Mouse (Mus musculus): ENCODE data around the gene Tmem235. TPM values are rescaled to one million over a fixed set of nuclear protein-coding genes. Genes with fewer than 3 reads are reported as not detected.

Gene Tmem235
- polyA plus RNA-seq, 1 experiment from 2014 or later: 0.07 TPM

DNA sequence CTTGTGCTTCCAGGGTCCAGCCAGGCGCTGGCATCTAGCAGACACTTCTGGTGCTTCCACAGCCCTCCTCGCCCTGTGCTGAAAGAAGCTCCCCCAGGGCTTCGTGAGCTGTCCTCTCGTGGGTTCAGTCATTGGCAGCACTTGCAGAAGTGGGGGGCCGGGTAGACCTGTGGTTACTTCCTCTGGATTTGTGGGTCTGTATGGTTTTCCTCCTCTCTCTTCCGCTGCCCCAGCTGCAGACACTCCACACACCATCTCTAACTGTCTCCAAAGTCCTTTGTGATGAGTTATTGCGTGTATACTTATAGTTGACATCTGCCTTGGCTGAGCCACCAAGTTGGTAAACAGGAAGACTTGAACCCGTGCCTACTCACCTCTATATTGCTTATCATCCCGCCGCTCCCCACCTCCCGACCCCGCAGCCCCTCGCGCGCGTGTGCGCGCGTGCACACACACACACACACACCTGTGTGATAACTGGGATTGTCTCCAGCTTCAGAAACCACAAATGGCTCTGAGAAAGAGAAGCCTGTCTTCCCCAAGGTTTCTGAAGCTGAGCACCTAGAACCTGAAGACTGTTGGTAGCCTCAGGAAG, 31.1 kb downstream of the Tmem235 start:
- Histone ChIP-seq H3K4me1 (ENCODE audit: control insufficient read depth, insufficient read depth, low read length) (peaks cover 34% of the 10 kb centered on the region), H3K27ac (ENCODE audit: low read length) (no peak overlapping the region), H3K4me3 (ENCODE audit: low read length) (no peak overlapping the region), H3K36me3 (ENCODE audit: control insufficient read depth, insufficient read depth, low read length) (no peaks in the 10 kb centered on the region), H3K9ac (ENCODE audit: low read depth, low read length) (no peak overlapping the region), H3K4me2 (ENCODE audit: low read depth, low read length) (no peak overlapping the region), H3K9me3 (ENCODE audit: control insufficient read depth, low read length) (no peaks in the 10 kb centered on the region), H3K27me3 (replicated peaks; ENCODE audit: control insufficient read depth, insufficient read depth, low read length) (no peaks in the 10 kb centered on the region)
- 80% methylated on average over 19 of the region's 19 CpGs for WGBS
- no peak for ATAC-seq

DNA sequence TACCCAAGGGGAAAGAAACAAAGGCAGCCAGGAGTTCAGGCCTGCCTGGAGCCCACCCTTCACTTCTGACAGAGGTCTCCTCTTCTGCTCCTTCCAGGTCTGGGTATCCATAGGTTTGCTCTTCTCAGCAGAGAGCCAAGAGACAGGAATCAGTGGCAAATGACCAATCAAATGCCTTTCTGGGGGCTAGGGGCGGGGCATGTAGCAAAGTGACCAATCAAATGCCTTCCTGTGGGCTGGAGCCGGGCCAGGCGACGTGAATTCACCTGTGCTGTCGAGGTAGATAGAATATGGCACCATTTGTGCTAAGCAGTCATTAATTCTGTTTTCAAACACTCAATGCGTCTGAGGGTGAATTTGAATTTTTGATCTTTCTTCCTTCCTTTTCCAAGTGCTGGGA, 31.6 kb downstream of the Tmem235 start:
- no peak overlapping the region for H3K9ac ChIP-seq (ENCODE audit: low read depth, low read length)
- no peak overlapping the region for H3K4me2 ChIP-seq (ENCODE audit: low read depth, low read length)
- H3K4me3 ChIP-seq (ENCODE audit: low read length): no peak overlapping the region
- no peak for ATAC-seq
- H3K9me3 ChIP-seq (ENCODE audit: control insufficient read depth, low read length): no peaks in the 10 kb centered on the region
- peaks cover 34% of the 10 kb centered on the region for H3K4me1 ChIP-seq (ENCODE audit: control insufficient read depth, insufficient read depth, low read length)
- H3K27me3 ChIP-seq (replicated peaks; ENCODE audit: control insufficient read depth, insufficient read depth, low read length): no peaks in the 10 kb centered on the region
- H3K27ac ChIP-seq (ENCODE audit: low read length): no peak overlapping the region
- 49% methylated on average over 6 of the region's 6 CpGs for WGBS
- no peaks in the 10 kb centered on the region for H3K36me3 ChIP-seq (ENCODE audit: control insufficient read depth, insufficient read depth, low read length)

- Histone ChIP-seq H3K36me3 (ENCODE audit: control insufficient read depth, insufficient read depth, low read length) (no peaks in the 10 kb centered on the region), H3K4me2 (ENCODE audit: low read depth, low read length) (no peak overlapping the region), H3K4me3 (ENCODE audit: low read length) (no peak overlapping the region), H3K27me3 (replicated peaks; ENCODE audit: control insufficient read depth, insufficient read depth, low read length) (no peaks in the 10 kb centered on the region), H3K4me1 (ENCODE audit: control insufficient read depth, insufficient read depth, low read length) (peaks cover 19% of the 10 kb centered on the region), H3K9ac (ENCODE audit: low read depth, low read length) (no peak overlapping the region), H3K9me3 (ENCODE audit: control insufficient read depth, low read length) (no peaks in the 10 kb centered on the region), H3K27ac (ENCODE audit: low read length) (no peak overlapping the region)
- 55% methylated on average over 10 of the region's 10 CpGs for WGBS
- ATAC-seq: no peak
Measured at GRCm38 (mm10) chr11:117894676-117895075, 34.1 kb downstream of the Tmem235 start.

- no peaks in the 10 kb centered on the region for H3K27me3 ChIP-seq (replicated peaks; ENCODE audit: control insufficient read depth, insufficient read depth, low read length)
- H3K9me3 ChIP-seq (ENCODE audit: control insufficient read depth, low read length): no peaks in the 10 kb centered on the region
- no peak overlapping the region for H3K4me3 ChIP-seq (ENCODE audit: low read length)
- no peaks in the 10 kb centered on the region for H3K4me1 ChIP-seq (ENCODE audit: control insufficient read depth, insufficient read depth, low read length)
- no peak overlapping the region for H3K4me2 ChIP-seq (ENCODE audit: low read depth, low read length)
- 50% methylated on average over 2 of the region's 2 CpGs for WGBS
- H3K9ac ChIP-seq (ENCODE audit: low read depth, low read length): no peak overlapping the region
- no peak for ATAC-seq
- H3K27ac ChIP-seq (ENCODE audit: low read length): no peak overlapping the region
- no peaks in the 10 kb centered on the region for H3K36me3 ChIP-seq (ENCODE audit: control insufficient read depth, insufficient read depth, low read length)
Measured at GRCm38 (mm10) chr11:117896533-117896932, 36.0 kb downstream of the Tmem235 start.

DNA sequence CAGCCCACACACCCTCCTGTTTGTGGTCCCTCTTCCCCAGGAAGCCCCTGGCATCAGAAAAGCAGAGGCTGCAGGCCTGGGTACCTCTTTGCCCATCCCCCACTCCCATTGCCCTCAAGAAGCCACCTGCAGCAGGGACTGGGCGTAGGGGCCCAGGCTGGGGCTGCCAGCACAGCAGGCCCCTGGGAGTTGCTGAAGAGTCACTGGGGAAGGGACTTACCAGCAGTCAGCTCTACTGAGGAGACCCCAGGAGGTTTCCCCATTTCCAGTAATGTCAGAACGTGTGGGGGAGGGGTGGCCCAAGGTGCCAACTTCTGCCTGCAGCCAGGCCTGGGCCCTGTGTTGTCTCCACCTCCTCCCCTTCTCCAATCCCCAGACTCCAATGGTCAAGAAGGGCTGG, 41.7 kb downstream of the Tmem235 start:
- no peak for ATAC-seq
- Histone ChIP-seq H3K4me3 (ENCODE audit: low read length) (no peak overlapping the region), H3K9ac (ENCODE audit: low read depth, low read length) (no peak overlapping the region), H3K4me2 (ENCODE audit: low read depth, low read length) (no peak overlapping the region), H3K27ac (ENCODE audit: low read length) (no peak overlapping the region), H3K4me1 (ENCODE audit: control insufficient read depth, insufficient read depth, low read length) (no peaks in the 10 kb centered on the region), H3K27me3 (replicated peaks; ENCODE audit: control insufficient read depth, insufficient read depth, low read length) (no peaks in the 10 kb centered on the region), H3K9me3 (ENCODE audit: control insufficient read depth, low read length) (no peaks in the 10 kb centered on the region), H3K36me3 (ENCODE audit: control insufficient read depth, insufficient read depth, low read length) (no peaks in the 10 kb centered on the region)
- WGBS: 82% methylated on average over 2 of the region's 2 CpGs

DNA sequence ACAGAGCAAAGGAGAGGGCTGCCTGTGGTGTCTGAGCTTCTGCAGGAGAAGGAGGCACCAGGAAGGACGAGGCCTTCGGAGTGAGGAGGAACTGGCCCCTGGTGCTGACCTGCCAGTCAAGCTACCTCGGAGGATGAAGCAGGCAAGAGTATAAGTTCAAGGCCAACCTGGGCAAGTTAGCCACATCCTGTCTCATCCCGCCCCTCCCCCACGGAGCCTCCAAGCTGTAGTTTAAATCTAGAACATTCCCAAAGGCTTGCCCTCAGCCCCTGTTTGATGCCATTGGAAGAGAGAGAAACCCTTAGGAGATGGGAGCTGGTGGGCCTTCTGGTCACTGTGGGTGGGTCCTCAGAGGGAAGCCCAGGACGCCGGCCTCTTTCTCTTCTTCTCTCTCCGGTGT, 43.9 kb downstream of the Tmem235 start:
- Histone ChIP-seq H3K9ac (ENCODE audit: low read depth, low read length) (no peak overlapping the region), H3K27ac (ENCODE audit: low read length) (no peak overlapping the region), H3K27me3 (replicated peaks; ENCODE audit: control insufficient read depth, insufficient read depth, low read length) (no peaks in the 10 kb centered on the region), H3K4me3 (ENCODE audit: low read length) (no peak overlapping the region), H3K4me2 (ENCODE audit: low read depth, low read length) (no peak overlapping the region), H3K36me3 (ENCODE audit: control insufficient read depth, insufficient read depth, low read length) (no peaks in the 10 kb centered on the region), H3K9me3 (ENCODE audit: control insufficient read depth, low read length) (no peaks in the 10 kb centered on the region), H3K4me1 (ENCODE audit: control insufficient read depth, insufficient read depth, low read length) (no peaks in the 10 kb centered on the region)
- no peak for ATAC-seq
- 78% methylated on average over 8 of the region's 8 CpGs for WGBS

DNA sequence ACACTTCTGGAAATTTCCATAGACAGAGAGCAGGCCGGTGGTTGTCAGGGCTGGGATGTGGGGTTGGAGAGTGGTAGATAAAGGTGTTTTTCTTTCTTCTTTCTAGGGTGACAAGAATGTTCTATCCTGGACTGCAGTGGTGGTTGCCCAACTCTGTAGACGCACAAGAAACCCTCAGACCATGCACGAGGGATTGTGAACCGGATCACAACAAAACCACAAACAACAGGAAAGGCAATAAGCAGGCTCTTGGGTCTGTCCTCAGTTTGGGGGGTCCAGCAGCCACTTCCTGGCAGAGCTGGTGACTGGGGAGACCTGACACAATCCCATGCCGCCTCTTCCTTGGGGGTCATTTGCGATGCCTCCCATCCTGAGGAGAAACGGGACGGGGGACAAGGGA, 48.8 kb downstream of the Tmem235 start:
- no peak for ATAC-seq
- no peak overlapping the region for H3K4me2 ChIP-seq (ENCODE audit: low read depth, low read length)
- no peak overlapping the region for H3K27ac ChIP-seq (ENCODE audit: low read length)
- no peaks in the 10 kb centered on the region for H3K27me3 ChIP-seq (replicated peaks; ENCODE audit: control insufficient read depth, insufficient read depth, low read length)
- no peaks in the 10 kb centered on the region for H3K9me3 ChIP-seq (ENCODE audit: control insufficient read depth, low read length)
- no peaks in the 10 kb centered on the region for H3K36me3 ChIP-seq (ENCODE audit: control insufficient read depth, insufficient read depth, low read length)
- H3K9ac ChIP-seq (ENCODE audit: low read depth, low read length): no peak overlapping the region
- peaks cover 13% of the 10 kb centered on the region; the same call in 1 of the 2 replicates for H3K4me1 ChIP-seq (ENCODE audit: control insufficient read depth, insufficient read depth, low read length)
- WGBS: 86% methylated on average over 8 of the region's 8 CpGs
- no peak overlapping the region for H3K4me3 ChIP-seq (ENCODE audit: low read length)

DNA sequence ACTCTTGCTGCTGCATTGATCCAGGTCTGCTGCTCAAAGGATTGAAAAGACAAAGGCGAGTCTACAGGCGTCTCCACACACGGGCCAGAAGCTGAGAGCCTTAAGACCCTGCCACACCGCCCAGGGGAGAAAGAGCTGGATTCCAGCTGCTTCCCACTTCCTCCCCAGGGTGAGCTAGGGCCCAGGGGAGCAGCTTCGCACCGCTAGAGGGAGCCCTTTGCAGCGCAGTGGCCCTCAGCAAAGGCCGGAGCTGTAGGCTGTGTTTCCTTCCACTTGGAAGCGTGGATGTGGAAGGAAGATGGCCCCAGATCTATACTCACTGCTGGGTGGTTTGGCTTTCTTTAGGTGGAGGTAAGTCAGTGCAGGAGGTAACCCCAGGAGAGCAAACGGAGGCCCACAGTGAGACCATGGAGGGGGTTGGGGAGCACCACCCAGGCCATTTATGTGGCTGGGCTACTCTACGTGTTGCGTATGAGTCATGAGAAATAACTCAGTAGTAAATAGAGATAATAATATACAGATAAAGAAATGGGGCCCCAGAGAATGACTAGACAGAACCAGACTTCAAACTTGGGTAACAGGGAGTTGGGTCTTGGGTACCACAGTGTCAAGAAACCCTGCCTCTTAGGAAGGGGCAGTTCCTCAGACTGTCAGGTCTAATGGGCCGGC, 52.3 kb downstream of the Tmem235 start:
- Histone ChIP-seq H3K36me3 (ENCODE audit: control insufficient read depth, insufficient read depth, low read length) (no peaks in the 10 kb centered on the region), H3K9ac (ENCODE audit: low read depth, low read length) (peak overlapping the region; percentile 60), H3K27ac (ENCODE audit: low read length) (0 out of 2 replicates have a peak overlapping the region, but pooled peaks have one; percentile 43), H3K4me2 (ENCODE audit: low read depth, low read length) (peak overlapping the region; percentile 42), H3K4me1 (ENCODE audit: control insufficient read depth, insufficient read depth, low read length) (peaks cover 14% of the 10 kb centered on the region; the same call in 1 of the 2 replicates), H3K4me3 (ENCODE audit: low read length) (0 out of 2 replicates have a peak overlapping the region, but pooled peaks have one; percentile 7), H3K9me3 (ENCODE audit: control insufficient read depth, low read length) (peaks cover 6% of the 10 kb centered on the region; the same call in 1 of the 2 replicates), H3K27me3 (replicated peaks; ENCODE audit: control insufficient read depth, insufficient read depth, low read length) (no peaks in the 10 kb centered on the region)
- WGBS: 26% methylated on average over 13 of the region's 13 CpGs
- peak; percentile 84 for ATAC-seq

GRCm38 (mm10) chr11:117914531-117914930, 54.0 kb downstream of the Tmem235 start:
- H3K9me3 ChIP-seq (ENCODE audit: control insufficient read depth, low read length): peaks cover 6% of the 10 kb centered on the region; the same call in 1 of the 2 replicates
- H3K4me2 ChIP-seq (ENCODE audit: low read depth, low read length): no peak overlapping the region
- no peaks in the 10 kb centered on the region for H3K36me3 ChIP-seq (ENCODE audit: control insufficient read depth, insufficient read depth, low read length)
- H3K27ac ChIP-seq (ENCODE audit: low read length): peak overlapping the region; percentile 42; the same call in 1 of the 2 replicates
- 47% methylated on average over 12 of the region's 12 CpGs for WGBS
- no peaks in the 10 kb centered on the region for H3K27me3 ChIP-seq (replicated peaks; ENCODE audit: control insufficient read depth, insufficient read depth, low read length)
- peaks cover 14% of the 10 kb centered on the region; the same call in 1 of the 2 replicates for H3K4me1 ChIP-seq (ENCODE audit: control insufficient read depth, insufficient read depth, low read length)
- peak; percentile 77 for ATAC-seq
- H3K4me3 ChIP-seq (ENCODE audit: low read length): no peak overlapping the region
- peak overlapping the region; percentile 35 for H3K9ac ChIP-seq (ENCODE audit: low read depth, low read length)

Data from intestine, embryonic 16.5 days (tissue).